Mouse (Mus musculus) CH12.LX (cell line): ENCODE measurements at regions not wholly inside any gene's neighbourhood (a gene's known extent, or its start where the extent isn't known, plus 50 kb on each side); places are given as distances from the start of the nearest gene placed in this dataset.

Experiments
- DNase-seq: peaks from one replicate; pipeline ENCODE4 v3.0.0-alpha.2; 2013; ENCODE audit errors: extremely low read depth
- H3K27ac ChIP-seq: 2 replicates; pipeline ENCODE4 v1.5.1; 2012; ENCODE audit warnings: low read depth, mild to moderate bottlenecking, control low read depth, moderate library complexity; ENCODE audit not compliant: insufficient read depth
- H3K27me3 ChIP-seq: replicated peaks from 2 replicates; pipeline ENCODE3; 2012; ENCODE audit warnings: inconsistent platforms
- H3K36me3 ChIP-seq, 2 experiments: replicated peaks in 1 of 2; 2 replicates each; pipeline versions ENCODE3 to v1.6.1; 2012; ENCODE audit warnings: inconsistent platforms in 1 of 2, low read length in 1 of 2, mild to moderate bottlenecking in 1 of 2, mixed read lengths in 1 of 2, moderate library complexity in 1 of 2; ENCODE audit not compliant: control insufficient read depth in 1 of 2, insufficient read depth in 1 of 2
- H3K4me1 ChIP-seq, 2 experiments: 2 replicates each; pipeline ENCODE4 v1.6.1; 2012; ENCODE audit warnings: inconsistent platforms in 1 of 2, moderate library complexity in 1 of 2; ENCODE audit not compliant: insufficient read depth in 2 of 2, control insufficient read depth in 1 of 2
- H3K4me2 ChIP-seq: 2 replicates; pipeline ENCODE4 v1.6.1; 2012; ENCODE audit warnings: low read depth, mild to moderate bottlenecking, control low read depth; ENCODE audit not compliant: poor library complexity, insufficient read depth, severe bottlenecking
- H3K4me3 ChIP-seq, 3 experiments: fragments of 150-350 bp in 1 of 3; sonication (generic) in 1 of 3; replicated peaks in 1 of 3; 2 replicates each; pipeline versions ENCODE3 to v1.5.1; 2011 to 2012; ENCODE audit warnings: low read depth in 2 of 3, low read length in 2 of 3, mild to moderate bottlenecking in 2 of 3, moderate library complexity in 2 of 3, control low read depth in 1 of 3, improper control_type of control experiment in 1 of 3, inconsistent platforms in 1 of 3, mixed read lengths in 1 of 3; ENCODE audit not compliant: poor library complexity in 1 of 3
- H3K79me2 ChIP-seq: replicated peaks from 2 replicates; pipeline ENCODE4 v1.6.1; 2012; ENCODE audit warnings: mild to moderate bottlenecking, moderate library complexity; ENCODE audit not compliant: control insufficient read depth, poor library complexity, insufficient read depth, severe bottlenecking; ENCODE audit errors: extremely low read depth
- H3K9ac ChIP-seq: 2 replicates; pipeline ENCODE4 v1.6.1; 2012; ENCODE audit warnings: low read depth, mild to moderate bottlenecking, control low read depth, moderate library complexity; ENCODE audit not compliant: insufficient read depth
- H3K9me3 ChIP-seq: replicated peaks from 2 replicates; pipeline ENCODE3; 2012; ENCODE audit warnings: low read length, inconsistent platforms, mixed read lengths
- BHLHE40 ChIP-seq: IDR thresholded peaks from 2 replicates; pipeline ENCODE4 v1.6.1; 2011; ENCODE audit warnings: mild to moderate bottlenecking, low read depth, low read length, improper control_type of control experiment
- CHD1 ChIP-seq: IDR thresholded peaks from 2 replicates; pipeline ENCODE4 v1.6.1; 2012; ENCODE audit warnings: low read depth, low read length, improper control_type of control experiment, inconsistent platforms
- CTCF ChIP-seq, 2 experiments: IDR thresholded peaks in 1 of 2; conservative IDR thresholded peaks in 1 of 2; 2 replicates each; pipeline ENCODE4 v1.5.1; 2011 to 2012; ENCODE audit warnings: low read depth in 2 of 2, low read length in 2 of 2, improper control_type of control experiment in 1 of 2, inconsistent platforms in 1 of 2, mild to moderate bottlenecking in 1 of 2, moderate library complexity in 1 of 2
- HCFC1 ChIP-seq: IDR thresholded peaks from 2 replicates; pipeline ENCODE4 v1.6.1; 2012; ENCODE audit warnings: low read depth, mild to moderate bottlenecking, inconsistent platforms, low read length, improper control_type of control experiment
- IRF4 ChIP-seq: IDR thresholded peaks from 2 replicates; pipeline ENCODE4 v1.6.1; 2014; ENCODE audit warnings: low read depth, mild to moderate bottlenecking, inconsistent platforms, low read length, improper control_type of control experiment
- JUND ChIP-seq: conservative IDR thresholded peaks from 2 replicates; pipeline ENCODE4 v1.6.1; 2011; ENCODE audit warnings: low read depth, low read length, improper control_type of control experiment
- MAFK ChIP-seq: IDR thresholded peaks from 2 replicates; pipeline ENCODE4 v1.6.1; 2011; ENCODE audit warnings: low read length, improper control_type of control experiment; ENCODE audit not compliant: insufficient replicate concordance
- MEF2A ChIP-seq: IDR thresholded peaks from 2 replicates; pipeline ENCODE4 v1.6.1; 2014; ENCODE audit warnings: low read depth, mild to moderate bottlenecking, inconsistent platforms, low read length, improper control_type of control experiment, borderline replicate concordance
- NELFE ChIP-seq: IDR thresholded peaks from 2 replicates; pipeline ENCODE4 v1.6.1; 2011; ENCODE audit warnings: low read depth, low read length, improper control_type of control experiment
- POLR2A ChIP-seq: IDR thresholded peaks from 2 replicates; pipeline ENCODE4 v1.6.1; 2011; ENCODE audit warnings: low read depth, mild to moderate bottlenecking, improper control_type of control experiment, low read length
- SMC3 ChIP-seq: IDR thresholded peaks from 2 replicates; pipeline ENCODE4 v1.6.1; 2011; ENCODE audit warnings: low read depth, low read length, improper control_type of control experiment
- USF1 ChIP-seq: IDR thresholded peaks from 2 replicates; pipeline ENCODE4 v1.6.1; 2014; ENCODE audit warnings: low read depth, mild to moderate bottlenecking, inconsistent platforms, low read length, improper control_type of control experiment
- ZC3H11A ChIP-seq: IDR thresholded peaks from 2 replicates; pipeline ENCODE4 v1.6.1; 2012; ENCODE audit warnings: low read depth, mild to moderate bottlenecking, inconsistent platforms, low read length, improper control_type of control experiment
- ZKSCAN1 ChIP-seq: IDR thresholded peaks from 2 replicates; pipeline ENCODE4 v1.6.1; 2012; ENCODE audit warnings: low read depth, inconsistent platforms, low read length, improper control_type of control experiment, borderline replicate concordance
- ZNF384 ChIP-seq: IDR thresholded peaks from 2 replicates; pipeline ENCODE4 v1.6.1; 2012; ENCODE audit warnings: low read depth, low read length, improper control_type of control experiment, inconsistent platforms
- dilution Hi-C: fragments of 300-500 bp; cut with MboI; formaldehyde crosslinking; loops from 2 replicates; pipeline ENCODE4 v1.14.3; 2020; ENCODE audit warnings: low sequenced_read_pairs; ENCODE audit not compliant: extremely low pct_unique_long_range_greater_than_20kb, extremely low pct_ligation_motif_present
- in situ Hi-C: fragments of 300-500 bp; cut with MboI; formaldehyde crosslinking; loops from 3 replicates; pipeline ENCODE4 v1.14.3; 2019; ENCODE audit warnings: low sequenced_read_pairs, low pct_ligation_motif_present, low pct_unique_long_range_greater_than_20kb, mixed read lengths

DNA sequence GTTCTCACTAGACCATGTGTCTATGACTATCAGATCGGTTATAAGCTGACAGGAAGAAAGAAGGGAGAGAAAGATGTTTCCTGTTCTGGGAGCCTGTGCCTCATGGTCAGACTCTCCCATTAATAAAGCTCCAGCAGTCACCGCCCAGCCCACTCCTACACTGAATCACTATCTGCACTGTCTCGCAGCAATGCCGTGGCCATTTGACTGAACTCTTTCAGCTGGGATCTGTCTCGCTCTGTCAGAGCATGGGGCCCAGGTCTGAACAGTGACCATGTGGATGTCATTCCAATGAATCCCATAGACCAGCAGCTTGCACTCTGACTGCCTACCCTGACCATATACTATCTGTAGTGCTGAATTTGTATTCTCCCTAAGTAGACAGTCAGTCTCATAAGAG lies 70.0 kb downstream of the Fasl start:
- Histone ChIP-seq H3K9me3 (no peaks in the 10 kb centered on the region), H3K9ac (no peak overlapping the region), H3K27me3 (no peaks in the 10 kb centered on the region), H3K4me3 (no peak overlapping the region), H3K4me2 (no peak overlapping the region), H3K4me1 (peaks cover 4 to 14% of the 10 kb centered on the region in 2 experiments; a peak in 3 of 4 replicates), H3K79me2 (no peaks in the 10 kb centered on the region), H3K36me3 (no peaks in the 10 kb centered on the region), H3K27ac (no peak overlapping the region)
- dilution Hi-C loops: no loop called here
- TF ChIP-seq IRF4 (no peak), CTCF (conservative IDR thresholded peaks at IDR 0.05 in 1 of 2, IDR thresholded peaks at IDR 0.05 in 1 of 2; ENCODE audit: low read depth in 2 of 2, low read length in 2 of 2) (no peak), USF1 (no peak), ZNF384 (no peak), HCFC1 (no peak), CHD1 (no peak), JUND (no peak)
- in situ Hi-C loops: no loop called here
- DNase-seq: no peak

DNA sequence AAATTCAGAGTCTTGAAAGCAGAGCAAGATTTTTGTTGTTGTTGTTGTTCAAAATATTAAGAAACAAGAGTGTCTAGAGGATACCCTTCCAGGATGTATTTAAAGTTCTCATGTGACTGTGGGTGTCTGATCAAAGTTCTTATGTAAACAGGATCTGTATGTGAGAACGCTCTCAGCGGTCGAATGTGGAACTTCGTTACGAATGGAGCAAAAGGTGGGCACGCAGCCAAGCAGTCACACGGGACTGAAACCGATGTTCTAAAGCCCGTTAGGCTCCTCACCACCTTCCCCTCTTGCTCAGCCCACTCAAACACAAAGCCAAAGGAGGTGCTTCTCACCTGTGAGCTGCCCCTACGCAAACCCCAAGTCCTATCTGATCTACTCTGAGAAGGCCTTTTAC lies 75.4 kb downstream of the Fasl start:
- in situ Hi-C loops: no loop called here
- no peaks in the 10 kb centered on the region for H3K79me2 ChIP-seq
- no peak overlapping the region for H3K4me2 ChIP-seq
- dilution Hi-C loops: no loop called here
- no peak overlapping the region for H3K9ac ChIP-seq
- TF ChIP-seq BHLHE40 (0 out of 2 replicates have a peak, but pooled peaks have one; percentile 39), SMC3 (no peak)
- no peak overlapping the region for H3K4me3 ChIP-seq
- DNase-seq: no peak
- H3K36me3 ChIP-seq: no peaks in the 10 kb centered on the region
- peaks cover 6 to 15% of the 10 kb centered on the region in 2 experiments for H3K4me1 ChIP-seq
- H3K27me3 ChIP-seq: no peaks in the 10 kb centered on the region
- no peaks in the 10 kb centered on the region for H3K9me3 ChIP-seq
- H3K27ac ChIP-seq: no peak overlapping the region

- dilution Hi-C loops: no loop called here
Observed at GRCm38 (mm10) chr1:161712283-161712682, 76.0 kb downstream of the Fasl start.

More at GRCm38 (mm10) chr1:161712283-161712682, 76.0 kb downstream of the Fasl start:
- no peak for DNase-seq
- Histone ChIP-seq H3K79me2 (no peaks in the 10 kb centered on the region), H3K36me3 (no peaks in the 10 kb centered on the region), H3K4me3 (no peak overlapping the region), H3K27me3 (no peaks in the 10 kb centered on the region), H3K4me1 (peaks cover 6 to 15% of the 10 kb centered on the region in 2 experiments), H3K4me2 (no peak overlapping the region), H3K27ac (no peak overlapping the region), H3K9me3 (no peaks in the 10 kb centered on the region), H3K9ac (no peak overlapping the region)
- in situ Hi-C loops: no loop called here
- TF ChIP-seq NELFE (no peak), ZKSCAN1 (no peak), POLR2A (no peak), CHD1 (no peak), ZC3H11A (no peak), MAFK (no peak), MEF2A (no peak)
- TF ChIP-seq, all 38 proteins: peak for 0
